Mouse (Mus musculus): ENCODE measurements around the gene Phkb. TPM values are rescaled to one million over a fixed set of nuclear protein-coding genes. Genes with fewer than 3 reads are reported as not detected.

Gene Phkb
- total and polyA plus RNA-seq, 3 experiments, result 14.1 to 18.6 TPM; not detected in 1

DNA sequence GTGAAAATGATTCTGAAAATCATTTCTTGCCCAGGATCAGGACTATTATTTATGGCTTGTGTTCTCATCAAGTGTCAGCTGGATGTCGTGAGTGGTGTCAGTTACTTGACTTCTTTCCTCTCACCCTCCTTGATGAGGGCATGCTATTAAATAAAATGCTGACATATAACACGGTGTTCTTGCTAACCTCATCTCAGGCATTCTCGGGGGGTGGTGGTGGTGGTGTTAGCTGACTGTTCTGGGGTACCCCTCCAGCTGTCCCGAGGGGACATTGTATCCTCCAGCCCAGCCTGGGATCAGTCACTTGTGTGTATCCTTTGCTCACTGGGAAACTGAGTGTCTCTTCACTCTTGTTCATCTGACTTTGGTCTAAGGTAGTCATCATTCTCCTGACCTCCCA, 194.6 kb downstream of the Phkb start:
- peaks cover 4 to 7% of the 10 kb centered on the region in 2 experiments; a peak in 3 of 4 replicates for H3K4me1 ChIP-seq (ENCODE audit: control insufficient read depth in 1 of 2, insufficient read depth in 2 of 2, low read length in 2 of 2)
- H3K9ac ChIP-seq (ENCODE audit: control insufficient read depth, low read depth, low read length, poor library complexity, severe bottlenecking), result no peak overlapping the region
- H3K79me2 ChIP-seq (ENCODE audit: control insufficient read depth, insufficient read depth, low read length, poor library complexity), result no peaks in the 10 kb centered on the region
- H3K9me3 ChIP-seq (replicated peaks; ENCODE audit: insufficient read depth, low read length), result no peaks in the 10 kb centered on the region
- no peaks in the 10 kb centered on the region for H3K27me3 ChIP-seq (ENCODE audit: control insufficient read depth in 1 of 2, insufficient read depth in 2 of 2, low read length in 2 of 2)
- DNase-seq (ENCODE audit: low read depth, low spot score), result no peak
- H3K4me3 ChIP-seq (ENCODE audit: control insufficient read depth in 1 of 2, insufficient read depth in 1 of 2, low read depth in 2 of 2, low read length in 2 of 2), result no peak overlapping the region
- H3K27ac ChIP-seq (ENCODE audit: control insufficient read depth, low read depth, low read length), result no peak overlapping the region
- TF ChIP-seq TCF12 (IDR thresholded peaks at IDR 0.05; ENCODE audit: low read depth, low read length), result no peak
- TF ChIP-seq TBP (IDR thresholded peaks at IDR 0.05; ENCODE audit: low read depth, low read length), result no peak
- no peak for TF ChIP-seq RCOR1 (IDR thresholded peaks at IDR 0.05; ENCODE audit: low read depth, low read length)
- no peak for TF ChIP-seq CTCF (IDR thresholded peaks at IDR 0.05 in 2 of 3, conservative IDR thresholded peaks at IDR 0.05 in 1 of 3; ENCODE audit: control insufficient read depth in 1 of 3, insufficient read depth in 1 of 3, low read depth in 2 of 3, low read length in 3 of 3, poor library complexity in 1 of 3, severe bottlenecking in 1 of 3)
- TF ChIP-seq CHD2 (IDR thresholded peaks at IDR 0.05; ENCODE audit: low read length), result no peak
- no peak for TF ChIP-seq NELFE (IDR thresholded peaks at IDR 0.05; ENCODE audit: low read depth, low read length)
- TF ChIP-seq TAL1 (IDR thresholded peaks at IDR 0.05; ENCODE audit: low read length), result no peak
- peaks cover 0 to 11% of the 10 kb centered on the region in 2 experiments; a peak in 3 of 4 replicates for H3K36me3 ChIP-seq (ENCODE audit: control insufficient read depth in 1 of 2, insufficient read depth in 2 of 2, low read length in 2 of 2)

DNA sequence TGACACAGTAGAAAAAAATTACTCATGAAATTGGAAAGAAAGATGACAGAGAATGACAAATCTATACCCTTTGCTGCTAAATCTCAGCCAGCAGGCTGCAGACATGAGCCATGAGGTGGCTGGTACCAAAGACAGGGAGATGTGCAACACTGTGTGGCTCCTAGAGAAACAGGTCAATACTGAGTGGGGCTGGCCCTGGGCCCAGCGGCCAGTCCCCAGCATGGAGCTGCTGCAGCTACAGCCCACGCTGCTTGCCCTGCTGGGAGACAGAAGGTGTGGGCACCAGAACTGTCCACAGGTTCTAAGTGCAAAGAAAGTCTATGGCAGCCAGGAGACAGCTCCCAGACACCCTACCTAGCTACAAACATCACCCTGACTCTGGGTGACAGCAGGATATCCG, 197.7 kb downstream of the Phkb start:
- no peak overlapping the region for H3K9ac ChIP-seq (ENCODE audit: control insufficient read depth, low read depth, low read length, poor library complexity, severe bottlenecking)
- DNase-seq (ENCODE audit: low read depth, low spot score), result no peak
- no peak overlapping the region for H3K27ac ChIP-seq (ENCODE audit: control insufficient read depth, low read depth, low read length)
- H3K36me3 ChIP-seq (ENCODE audit: control insufficient read depth in 1 of 2, insufficient read depth in 2 of 2, low read length in 2 of 2), result peaks cover 4 to 11% of the 10 kb centered on the region in 2 experiments
- H3K27me3 ChIP-seq (ENCODE audit: control insufficient read depth in 1 of 2, insufficient read depth in 2 of 2, low read length in 2 of 2), result no peaks in the 10 kb centered on the region
- H3K4me3 ChIP-seq (ENCODE audit: control insufficient read depth in 1 of 2, insufficient read depth in 1 of 2, low read depth in 2 of 2, low read length in 2 of 2), result no peak overlapping the region
- H3K9me3 ChIP-seq (replicated peaks; ENCODE audit: insufficient read depth, low read length), result no peaks in the 10 kb centered on the region
- no peaks in the 10 kb centered on the region for H3K79me2 ChIP-seq (ENCODE audit: control insufficient read depth, insufficient read depth, low read length, poor library complexity)
- TF ChIP-seq CHD1 (IDR thresholded peaks at IDR 0.05; ENCODE audit: low read depth, low read length), result no peak
- TF ChIP-seq EP300 (IDR thresholded peaks at IDR 0.05; ENCODE audit: low read depth in 1 of 2, low read length in 2 of 2), result no peak
- no peak for TF ChIP-seq RCOR1 (IDR thresholded peaks at IDR 0.05; ENCODE audit: low read depth, low read length)
- no peak for TF ChIP-seq NELFE (IDR thresholded peaks at IDR 0.05; ENCODE audit: low read depth, low read length)
- TF ChIP-seq GABPA (IDR thresholded peaks at IDR 0.05; ENCODE audit: low read depth, low read length), result no peak
- no peak for TF ChIP-seq RAD21 (IDR thresholded peaks at IDR 0.05; ENCODE audit: low read depth, low read length)
- TF ChIP-seq SIN3A (IDR thresholded peaks at IDR 0.05; ENCODE audit: low read length), result no peak
- TF ChIP-seq TCF12 (IDR thresholded peaks at IDR 0.05; ENCODE audit: low read depth, low read length), result no peak
- no peak for TF ChIP-seq CTCF (IDR thresholded peaks at IDR 0.05 in 2 of 3, conservative IDR thresholded peaks at IDR 0.05 in 1 of 3; ENCODE audit: control insufficient read depth in 1 of 3, insufficient read depth in 1 of 3, low read depth in 2 of 3, low read length in 3 of 3, poor library complexity in 1 of 3, severe bottlenecking in 1 of 3)
- TF ChIP-seq TAL1 (IDR thresholded peaks at IDR 0.05; ENCODE audit: low read length), result no peak
- TF ChIP-seq MXI1 (IDR thresholded peaks at IDR 0.05; ENCODE audit: low read depth, low read length), result no peak
- peaks cover 4 to 7% of the 10 kb centered on the region in 2 experiments; a peak in 3 of 4 replicates for H3K4me1 ChIP-seq (ENCODE audit: control insufficient read depth in 1 of 2, insufficient read depth in 2 of 2, low read length in 2 of 2)

DNA sequence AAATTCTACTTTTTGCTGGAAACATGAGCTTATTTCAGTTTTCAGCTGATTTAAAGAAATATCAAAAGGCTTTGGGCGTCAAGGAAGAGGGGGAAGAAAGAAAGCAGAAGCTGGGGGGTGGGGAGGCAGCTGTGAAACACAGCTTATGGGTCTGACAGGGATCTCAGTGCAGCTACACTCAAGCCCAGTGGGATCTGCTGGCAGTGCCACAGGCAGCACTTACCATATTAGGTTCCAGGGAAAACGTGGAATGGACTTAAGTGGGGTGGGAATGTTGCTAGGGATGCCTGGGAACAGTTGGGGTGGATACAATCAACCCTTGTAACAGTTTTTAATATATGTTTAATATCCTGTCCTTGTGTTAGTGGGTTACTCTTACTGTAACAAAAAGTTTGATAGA, 201.3 kb downstream of the Phkb start:
- Histone ChIP-seq H3K9ac (ENCODE audit: control insufficient read depth, low read depth, low read length, poor library complexity, severe bottlenecking) (no peak overlapping the region), H3K79me2 (ENCODE audit: control insufficient read depth, insufficient read depth, low read length, poor library complexity) (no peaks in the 10 kb centered on the region), H3K9me3 (replicated peaks; ENCODE audit: insufficient read depth, low read length) (no peaks in the 10 kb centered on the region), H3K4me1 (ENCODE audit: control insufficient read depth in 1 of 2, insufficient read depth in 2 of 2, low read length in 2 of 2) (no peaks in the 10 kb centered on the region), H3K27me3 (ENCODE audit: control insufficient read depth in 1 of 2, insufficient read depth in 2 of 2, low read length in 2 of 2) (no peaks in the 10 kb centered on the region), H3K4me3 (ENCODE audit: control insufficient read depth in 1 of 2, insufficient read depth in 1 of 2, low read depth in 2 of 2, low read length in 2 of 2) (no peak overlapping the region), H3K36me3 (ENCODE audit: control insufficient read depth in 1 of 2, insufficient read depth in 2 of 2, low read length in 2 of 2) (peaks cover 0 to 4% of the 10 kb centered on the region in 2 experiments; a peak in 2 of 4 replicates), H3K27ac (ENCODE audit: control insufficient read depth, low read depth, low read length) (no peak overlapping the region)
- DNase-seq (ENCODE audit: low read depth, low spot score), result peak; percentile 5
- TF ChIP-seq SMC3 (IDR thresholded peaks at IDR 0.05; ENCODE audit: low read depth, low read length), result no peak
- TF ChIP-seq E2F4 (IDR thresholded peaks at IDR 0.05; ENCODE audit: borderline replicate concordance, low read depth, low read length), result no peak
- no peak for TF ChIP-seq MAFK (IDR thresholded peaks at IDR 0.05; ENCODE audit: borderline replicate concordance, low read depth, low read length)
- TF ChIP-seq CTCF (IDR thresholded peaks at IDR 0.05 in 2 of 3, conservative IDR thresholded peaks at IDR 0.05 in 1 of 3; ENCODE audit: control insufficient read depth in 1 of 3, insufficient read depth in 1 of 3, low read depth in 2 of 3, low read length in 3 of 3, poor library complexity in 1 of 3, severe bottlenecking in 1 of 3), result no peak
- TF ChIP-seq MYC (IDR thresholded peaks at IDR 0.05; ENCODE audit: low read depth, low read length), result no peak
- no peak for TF ChIP-seq USF2 (IDR thresholded peaks at IDR 0.05; ENCODE audit: borderline replicate concordance in 1 of 2, insufficient read depth in 1 of 2, low read depth in 1 of 2, low read length in 2 of 2)
- TF ChIP-seq MAX (IDR thresholded peaks at IDR 0.05; ENCODE audit: low read length), result no peak
- TF ChIP-seq TCF12 (IDR thresholded peaks at IDR 0.05; ENCODE audit: low read depth, low read length), result no peak
- no peak for TF ChIP-seq UBTF (IDR thresholded peaks at IDR 0.05; ENCODE audit: borderline replicate concordance, insufficient read depth, low read depth, low read length)
- no peak for TF ChIP-seq BHLHE40 (IDR thresholded peaks at IDR 0.05; ENCODE audit: borderline replicate concordance, low read depth, low read length)
- no peak for TF ChIP-seq HCFC1 (IDR thresholded peaks at IDR 0.05; ENCODE audit: low read depth, low read length)
- no peak for TF ChIP-seq KAT2A (conservative IDR thresholded peaks at IDR 0.05; ENCODE audit: low read depth, low read length)
- no peak for TF ChIP-seq GABPA (IDR thresholded peaks at IDR 0.05; ENCODE audit: low read depth, low read length)
- TF ChIP-seq POLR2AphosphoS5 (IDR thresholded peaks at IDR 0.05; ENCODE audit: borderline replicate concordance, low read depth, low read length), result no peak

Measured in MEL (cell line).